Mouse (Mus musculus): ENCODE measurements at regions not wholly inside any gene's neighbourhood (a gene's known extent, or its start where the extent isn't known, plus 50 kb on each side); places are given as distances from the start of the nearest gene placed in this dataset.

- no peaks in the 10 kb centered on the region for H3K36me3 ChIP-seq (ENCODE audit: control insufficient read depth, insufficient read depth, low read length)
- no peak overlapping the region for H3K4me2 ChIP-seq (ENCODE audit: low read depth, low read length)
- no peak overlapping the region for H3K9ac ChIP-seq (replicated peaks; ENCODE audit: low read depth, low read length)
- no peaks in the 10 kb centered on the region for H3K4me1 ChIP-seq (ENCODE audit: control insufficient read depth, insufficient read depth, low read length)
- H3K27me3 ChIP-seq (ENCODE audit: control insufficient read depth, insufficient read depth, low read length), result no peaks in the 10 kb centered on the region
- H3K4me3 ChIP-seq (ENCODE audit: low read depth, low read length), result no peak overlapping the region
- H3K27ac ChIP-seq (ENCODE audit: low read depth, low read length), result no peak overlapping the region
- 73% methylated on average over 5 of the region's 5 CpGs for WGBS
- ATAC-seq (ENCODE audit: low read depth), result no peak
- no peaks in the 10 kb centered on the region for H3K9me3 ChIP-seq (ENCODE audit: control insufficient read depth, low read length)
These were observed 153.8 kb upstream of the Kcnh8 start for GRCm38 (mm10) chr17:52448701-52449100.

- H3K4me3 ChIP-seq (ENCODE audit: low read depth, low read length), result no peak overlapping the region
- H3K9me3 ChIP-seq (ENCODE audit: control insufficient read depth, low read length), result no peaks in the 10 kb centered on the region
- peaks cover 7% of the 10 kb centered on the region for H3K4me1 ChIP-seq (ENCODE audit: control insufficient read depth, insufficient read depth, low read length)
- WGBS, result 38% methylated on average over 10 of the region's 10 CpGs
- H3K27me3 ChIP-seq (ENCODE audit: control insufficient read depth, insufficient read depth, low read length), result no peaks in the 10 kb centered on the region
- no peaks in the 10 kb centered on the region for H3K36me3 ChIP-seq (ENCODE audit: control insufficient read depth, insufficient read depth, low read length)
- no peak overlapping the region for H3K27ac ChIP-seq (ENCODE audit: low read depth, low read length)
- H3K4me2 ChIP-seq (ENCODE audit: low read depth, low read length), result no peak overlapping the region
- ATAC-seq (ENCODE audit: low read depth), result 0 out of 2 replicates have a peak, but pooled peaks have one; percentile 52
- H3K9ac ChIP-seq (replicated peaks; ENCODE audit: low read depth, low read length), result no peak overlapping the region
These were observed 143.1 kb upstream of the Kcnh8 start for GRCm38 (mm10) chr17:52459303-52459996.

- H3K4me1 ChIP-seq (ENCODE audit: control insufficient read depth, insufficient read depth, low read length), result peaks cover 7% of the 10 kb centered on the region
- no peak overlapping the region for H3K4me3 ChIP-seq (ENCODE audit: low read depth, low read length)
- H3K9ac ChIP-seq (replicated peaks; ENCODE audit: low read depth, low read length), result no peak overlapping the region
- no peak overlapping the region for H3K27ac ChIP-seq (ENCODE audit: low read depth, low read length)
- 49% methylated on average over 5 of the region's 5 CpGs for WGBS
- H3K27me3 ChIP-seq (ENCODE audit: control insufficient read depth, insufficient read depth, low read length), result no peaks in the 10 kb centered on the region
- H3K36me3 ChIP-seq (ENCODE audit: control insufficient read depth, insufficient read depth, low read length), result no peaks in the 10 kb centered on the region
- no peak overlapping the region for H3K4me2 ChIP-seq (ENCODE audit: low read depth, low read length)
- H3K9me3 ChIP-seq (ENCODE audit: control insufficient read depth, low read length), result no peaks in the 10 kb centered on the region
- no peak for ATAC-seq (ENCODE audit: low read depth)
These were observed 142.5 kb upstream of the Kcnh8 start for GRCm38 (mm10) chr17:52459997-52460387.

- H3K9ac ChIP-seq (replicated peaks; ENCODE audit: low read depth, low read length), result no peak overlapping the region
- no peak overlapping the region for H3K27ac ChIP-seq (ENCODE audit: low read depth, low read length)
- 47% methylated on average over 11 of the region's 11 CpGs for WGBS
- ATAC-seq (ENCODE audit: low read depth), result peak; percentile 59; the same call in 1 of the 2 replicates
- H3K9me3 ChIP-seq (ENCODE audit: control insufficient read depth, low read length), result no peaks in the 10 kb centered on the region
- H3K36me3 ChIP-seq (ENCODE audit: control insufficient read depth, insufficient read depth, low read length), result no peaks in the 10 kb centered on the region
- peaks cover 7% of the 10 kb centered on the region for H3K4me1 ChIP-seq (ENCODE audit: control insufficient read depth, insufficient read depth, low read length)
- H3K27me3 ChIP-seq (ENCODE audit: control insufficient read depth, insufficient read depth, low read length), result no peaks in the 10 kb centered on the region
- no peak overlapping the region for H3K4me2 ChIP-seq (ENCODE audit: low read depth, low read length)
- H3K4me3 ChIP-seq (ENCODE audit: low read depth, low read length), result no peak overlapping the region
These were observed 141.2 kb upstream of the Kcnh8 start for GRCm38 (mm10) chr17:52461264-52461663.

GRCm38 (mm10) chr17:52461709-52462141 is 140.8 kb upstream of the Kcnh8 start:
- Histone ChIP-seq H3K9me3 (ENCODE audit: control insufficient read depth, low read length) (no peaks in the 10 kb centered on the region), H3K4me2 (ENCODE audit: low read depth, low read length) (no peak overlapping the region), H3K4me3 (ENCODE audit: low read depth, low read length) (no peak overlapping the region), H3K9ac (replicated peaks; ENCODE audit: low read depth, low read length) (no peak overlapping the region), H3K27ac (ENCODE audit: low read depth, low read length) (no peak overlapping the region), H3K4me1 (ENCODE audit: control insufficient read depth, insufficient read depth, low read length) (peaks cover 7% of the 10 kb centered on the region), H3K36me3 (ENCODE audit: control insufficient read depth, insufficient read depth, low read length) (no peaks in the 10 kb centered on the region), H3K27me3 (ENCODE audit: control insufficient read depth, insufficient read depth, low read length) (no peaks in the 10 kb centered on the region)
- 32% methylated on average over 6 of the region's 6 CpGs for WGBS
- peak; percentile 59; the same call in 1 of the 2 replicates for ATAC-seq (ENCODE audit: low read depth)

- H3K27me3 ChIP-seq (ENCODE audit: control insufficient read depth, insufficient read depth, low read length), result no peaks in the 10 kb centered on the region
- H3K36me3 ChIP-seq (ENCODE audit: control insufficient read depth, insufficient read depth, low read length), result no peaks in the 10 kb centered on the region
- no peak for ATAC-seq (ENCODE audit: low read depth)
- H3K9me3 ChIP-seq (ENCODE audit: control insufficient read depth, low read length), result no peaks in the 10 kb centered on the region
- H3K4me1 ChIP-seq (ENCODE audit: control insufficient read depth, insufficient read depth, low read length), result peaks cover 7% of the 10 kb centered on the region
- 83% methylated on average over 9 of the region's 9 CpGs for WGBS
- H3K9ac ChIP-seq (replicated peaks; ENCODE audit: low read depth, low read length), result no peak overlapping the region
- H3K4me3 ChIP-seq (ENCODE audit: low read depth, low read length), result no peak overlapping the region
- H3K4me2 ChIP-seq (ENCODE audit: low read depth, low read length), result no peak overlapping the region
- H3K27ac ChIP-seq (ENCODE audit: low read depth, low read length), result no peak overlapping the region
These were observed 140.1 kb upstream of the Kcnh8 start for GRCm38 (mm10) chr17:52462361-52462760.

GRCm38 (mm10) chr17:52468464-52468863 is 134.0 kb upstream of the Kcnh8 start:
- no peak overlapping the region for H3K9ac ChIP-seq (replicated peaks; ENCODE audit: low read depth, low read length)
- H3K4me1 ChIP-seq (ENCODE audit: control insufficient read depth, insufficient read depth, low read length), result no peaks in the 10 kb centered on the region
- H3K4me2 ChIP-seq (ENCODE audit: low read depth, low read length), result no peak overlapping the region
- H3K9me3 ChIP-seq (ENCODE audit: control insufficient read depth, low read length), result no peaks in the 10 kb centered on the region
- H3K36me3 ChIP-seq (ENCODE audit: control insufficient read depth, insufficient read depth, low read length), result no peaks in the 10 kb centered on the region
- H3K27ac ChIP-seq (ENCODE audit: low read depth, low read length), result no peak overlapping the region
- no peaks in the 10 kb centered on the region for H3K27me3 ChIP-seq (ENCODE audit: control insufficient read depth, insufficient read depth, low read length)
- H3K4me3 ChIP-seq (ENCODE audit: low read depth, low read length), result no peak overlapping the region
- WGBS, result 93% methylated on average over 5 of the region's 5 CpGs
- no peak for ATAC-seq (ENCODE audit: low read depth)

GRCm38 (mm10) chr17:52479327-52480086 is 123.0 kb upstream of the Kcnh8 start:
- H3K27ac ChIP-seq (ENCODE audit: low read depth, low read length), result no peak overlapping the region
- H3K4me1 ChIP-seq (ENCODE audit: control insufficient read depth, insufficient read depth, low read length), result no peaks in the 10 kb centered on the region
- no peaks in the 10 kb centered on the region for H3K27me3 ChIP-seq (ENCODE audit: control insufficient read depth, insufficient read depth, low read length)
- no peak overlapping the region for H3K9ac ChIP-seq (replicated peaks; ENCODE audit: low read depth, low read length)
- no peak overlapping the region for H3K4me3 ChIP-seq (ENCODE audit: low read depth, low read length)
- no peak overlapping the region for H3K4me2 ChIP-seq (ENCODE audit: low read depth, low read length)
- ATAC-seq (ENCODE audit: low read depth), result peak; percentile 54
- no peaks in the 10 kb centered on the region for H3K9me3 ChIP-seq (ENCODE audit: control insufficient read depth, low read length)
- H3K36me3 ChIP-seq (ENCODE audit: control insufficient read depth, insufficient read depth, low read length), result no peaks in the 10 kb centered on the region
- 43% methylated on average over 7 of the region's 7 CpGs for WGBS

GRCm38 (mm10) chr17:52480087-52480638 is 122.3 kb upstream of the Kcnh8 start:
- Histone ChIP-seq H3K9ac (replicated peaks; ENCODE audit: low read depth, low read length) (no peak overlapping the region), H3K4me3 (ENCODE audit: low read depth, low read length) (no peak overlapping the region), H3K27ac (ENCODE audit: low read depth, low read length) (no peak overlapping the region), H3K9me3 (ENCODE audit: control insufficient read depth, low read length) (no peaks in the 10 kb centered on the region), H3K4me1 (ENCODE audit: control insufficient read depth, insufficient read depth, low read length) (no peaks in the 10 kb centered on the region), H3K27me3 (ENCODE audit: control insufficient read depth, insufficient read depth, low read length) (no peaks in the 10 kb centered on the region), H3K4me2 (ENCODE audit: low read depth, low read length) (no peak overlapping the region), H3K36me3 (ENCODE audit: control insufficient read depth, insufficient read depth, low read length) (no peaks in the 10 kb centered on the region)
- no peak for ATAC-seq (ENCODE audit: low read depth)
- WGBS, result 45% methylated on average over 5 of the region's 5 CpGs

Measured in neural tube, embryonic 14.5 days (tissue).